Mouse (Mus musculus): ENCODE data around the gene Mtx1. TPM values are rescaled to one million over a fixed set of nuclear protein-coding genes. Genes with fewer than 3 reads are reported as not detected.
"Not testable (repeated sequence)": the region's sequence is repeated elsewhere in the genome, so short reads cannot be mapped to it uniquely, and the experiment has no call there.

The Mtx1 gene
- total RNA-seq, 2 experiments from 2014 or later: 99.1 to 106 TPM

DNA sequence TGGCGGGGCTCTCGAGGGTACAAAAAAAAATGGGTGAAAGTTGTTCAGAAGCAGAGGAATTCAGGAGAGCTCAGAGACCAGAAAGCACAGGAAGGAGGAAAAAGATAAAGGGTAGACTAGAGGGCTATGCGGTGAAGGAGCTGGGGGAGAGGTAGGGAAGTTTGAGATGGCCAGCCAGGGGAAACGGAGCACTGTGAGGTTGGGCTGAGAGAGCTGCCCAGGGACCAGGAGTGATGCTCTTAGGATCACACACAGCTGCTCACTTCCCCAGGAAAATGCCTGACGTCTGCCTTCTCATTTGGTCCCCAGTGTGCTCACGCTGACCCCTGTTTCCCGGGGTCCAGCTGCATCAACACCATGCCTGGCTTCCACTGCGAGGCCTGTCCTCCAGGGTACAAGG, 7.3 kb downstream of the Mtx1 start:
- no peak for DNase-seq
- intact Hi-C loops (cut with DNase I): no loop called here

DNA sequence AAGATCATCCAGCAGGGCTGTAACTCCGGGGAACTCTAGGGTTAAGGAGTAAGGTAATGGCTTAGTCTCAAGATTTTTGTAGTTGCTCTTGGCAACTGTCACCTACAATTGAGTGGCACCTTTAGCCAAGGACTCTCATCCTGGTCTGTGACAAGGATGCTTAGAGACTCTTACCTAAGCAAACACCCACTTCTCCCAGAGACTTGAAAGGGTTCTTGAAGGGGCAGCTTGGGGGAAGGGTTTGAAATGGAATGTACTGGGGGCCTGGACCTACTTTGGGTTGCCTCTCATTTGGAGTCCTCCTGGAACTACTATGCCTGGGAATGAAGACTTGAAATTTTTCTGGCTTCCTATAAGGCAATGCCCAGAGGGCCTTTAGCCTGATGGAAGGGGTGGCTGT, 8.6 kb downstream of the Mtx1 start:
- intact Hi-C loops (cut with DNase I): no loop called here
- no peak for DNase-seq

- intact Hi-C loops (cut with DNase I); DNase-seq: not testable (repeated sequence)
These were observed 10.5 kb downstream of the Mtx1 start for GRCm38 (mm10) chr3:89216407-89216806.

- intact Hi-C loops (cut with DNase I): no loop called here
- peak; percentile 89 for DNase-seq
These were observed 11.0 kb downstream of the Mtx1 start for GRCm38 (mm10) chr3:89215853-89216252.

DNA sequence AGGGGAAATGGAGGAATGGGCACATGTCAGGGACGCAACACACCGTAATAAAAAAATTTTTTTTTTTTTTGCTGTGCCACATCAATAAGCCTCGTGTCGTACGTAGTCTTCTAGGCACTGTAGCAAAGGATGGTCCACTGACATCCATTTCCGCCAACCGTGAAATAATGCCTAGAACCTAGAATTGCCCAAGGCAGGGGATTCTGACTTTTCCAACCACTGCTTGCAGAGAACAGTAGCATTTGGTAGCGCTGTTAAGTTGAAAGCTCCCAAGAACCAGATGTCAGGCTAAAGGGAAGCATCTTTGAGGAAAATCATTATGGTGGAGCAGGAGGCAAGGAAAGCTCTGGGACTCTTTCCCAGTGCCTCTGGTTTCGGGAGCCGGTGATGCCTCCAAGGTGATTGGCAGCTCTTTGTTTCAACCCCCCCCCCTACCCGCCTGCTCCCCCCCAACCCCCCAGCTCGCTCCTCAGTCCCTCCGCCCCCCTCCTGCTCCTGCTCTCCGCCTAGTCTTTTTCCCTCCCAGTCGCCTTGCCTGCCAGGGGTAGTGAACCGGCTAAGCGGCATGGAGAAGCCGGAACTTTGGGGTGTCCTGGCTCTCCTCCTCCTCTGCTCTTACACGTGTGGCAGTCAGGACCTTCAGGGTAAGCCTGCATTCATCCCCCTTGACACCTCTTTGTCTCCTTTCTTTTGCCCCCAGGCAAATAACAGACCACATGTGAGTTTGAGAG, 12.0 kb downstream of the Mtx1 start, which contains the start of gene Thbs3:
TSS of gene Thbs3 (plus strand) at position 500 of the 731 bp plus-strand sequence.
- intact Hi-C loops (cut with DNase I): loop anchor here (5.0 kb wide), 1 partner anchor 123 kb away; the partner anchor contains the start of gene Rusc1
- no peak for DNase-seq

DNA sequence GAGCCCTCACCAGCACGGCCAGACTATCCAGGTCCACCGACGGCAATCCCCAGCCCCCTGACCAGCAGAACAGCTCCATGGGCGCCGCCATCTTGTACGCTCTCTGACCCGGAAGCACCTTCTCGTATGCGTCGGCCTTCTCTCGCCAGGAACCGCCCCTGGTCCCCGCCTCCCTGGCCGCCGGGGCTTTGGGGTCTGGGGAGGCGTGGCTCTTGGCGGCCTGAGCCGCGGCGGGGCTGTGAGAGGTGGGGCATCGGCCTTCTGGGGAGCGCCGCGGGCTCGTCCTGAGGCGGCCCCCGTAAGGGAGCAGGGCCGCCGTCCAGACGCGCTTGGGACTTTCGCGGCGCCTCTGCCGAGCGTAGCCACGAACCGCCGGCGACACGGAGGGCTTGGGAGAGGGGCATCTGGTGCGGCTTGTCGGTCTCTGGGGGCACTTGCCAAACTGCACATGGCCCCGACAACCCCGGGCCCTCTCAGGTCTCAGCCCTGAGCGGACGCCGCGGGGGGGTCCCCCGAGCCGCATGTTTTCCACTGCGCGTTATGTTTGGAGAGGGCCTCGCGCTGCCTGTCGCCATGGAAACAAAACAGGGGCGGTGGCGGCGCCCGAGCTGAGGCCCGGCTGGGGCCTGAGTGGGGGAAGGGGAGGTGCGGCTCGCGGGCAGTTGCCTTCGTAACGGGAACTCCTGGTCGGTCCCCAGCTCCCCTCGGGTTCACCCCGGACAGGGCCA, 12.9 kb downstream of the Mtx1 start:
- DNase-seq: peak; percentile 95
- intact Hi-C loops (cut with DNase I): loop anchor here (5.0 kb wide), 1 partner anchor 122 kb away; the partner anchor contains the start of gene Rusc1

GRCm38 (mm10) chr3:89210731-89211130, 16.2 kb downstream of the Mtx1 start:
- DNase-seq: no peak

GRCm38 (mm10) chr3:89210162-89210561, 16.7 kb downstream of the Mtx1 start:
- DNase-seq: no peak
- intact Hi-C loops (cut with DNase I): loop anchor here (5.0 kb wide), 1 partner anchor 118 kb away; the partner anchor contains the start of gene Rusc1

More at GRCm38 (mm10) chr3:89210731-89211130, 16.2 kb downstream of the Mtx1 start:
- intact Hi-C loops (cut with DNase I): loop anchor here (5.0 kb wide), 1 partner anchor 118 kb away; the partner anchor contains the start of gene Rusc1

DNA sequence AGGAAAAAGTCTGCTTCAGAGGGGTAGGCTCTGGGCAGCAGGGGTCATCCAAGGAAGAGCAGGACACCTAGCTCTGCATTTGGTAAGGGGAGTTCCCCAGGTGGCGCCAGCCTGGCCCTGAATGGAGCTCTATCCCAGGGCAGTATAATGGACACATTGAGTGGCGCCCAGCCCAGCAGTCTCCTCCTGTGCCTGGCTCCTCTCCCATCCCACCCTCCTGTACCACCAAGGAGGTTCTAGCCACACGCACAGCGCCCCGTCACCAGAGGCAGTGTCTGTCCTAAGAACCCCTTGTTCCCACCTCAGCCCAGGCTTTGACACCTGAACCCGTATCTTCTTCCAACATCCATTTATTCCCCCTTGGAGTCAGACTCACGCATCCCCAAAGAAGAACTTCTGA, 17.2 kb downstream of the Mtx1 start:
- DNase-seq: no peak
- intact Hi-C loops (cut with DNase I): loop anchor here (5.0 kb wide), 1 partner anchor 117 kb away; the partner anchor contains the start of gene Rusc1

- DNase-seq: no peak
- intact Hi-C loops (cut with DNase I): no loop called here
These were observed 18.2 kb downstream of the Mtx1 start for GRCm38 (mm10) chr3:89208736-89209135.

DNA sequence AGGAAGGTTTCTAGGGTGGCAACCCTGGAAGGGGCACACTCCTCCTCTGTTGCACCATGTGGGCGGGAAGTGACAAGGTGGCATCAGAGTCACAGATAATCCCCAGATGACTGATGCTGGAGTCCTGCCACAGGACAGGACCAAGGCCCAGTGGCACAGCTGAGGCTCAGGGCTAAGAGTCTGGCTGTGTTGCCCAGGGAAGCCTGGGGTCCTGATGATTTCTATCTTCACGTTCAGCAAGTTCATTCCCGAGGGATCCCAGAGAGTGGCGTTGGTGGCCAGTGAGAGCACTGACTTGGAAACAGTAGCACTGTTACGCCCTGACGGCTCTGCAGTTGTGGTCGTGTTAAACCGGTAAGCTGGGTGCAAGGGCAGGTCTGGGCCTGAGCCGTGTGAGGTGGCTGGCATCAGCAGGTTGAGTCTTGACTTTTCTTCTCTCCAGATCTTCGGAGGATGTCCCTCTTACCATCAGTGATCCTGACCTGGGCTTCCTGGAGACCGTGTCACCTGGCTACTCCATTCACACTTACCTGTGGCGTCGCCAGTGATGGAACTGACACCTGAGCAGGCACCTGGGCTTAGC, 18.7 kb downstream of the Mtx1 start:
- DNase-seq: no peak
- intact Hi-C loops (cut with DNase I): no loop called here

DNA sequence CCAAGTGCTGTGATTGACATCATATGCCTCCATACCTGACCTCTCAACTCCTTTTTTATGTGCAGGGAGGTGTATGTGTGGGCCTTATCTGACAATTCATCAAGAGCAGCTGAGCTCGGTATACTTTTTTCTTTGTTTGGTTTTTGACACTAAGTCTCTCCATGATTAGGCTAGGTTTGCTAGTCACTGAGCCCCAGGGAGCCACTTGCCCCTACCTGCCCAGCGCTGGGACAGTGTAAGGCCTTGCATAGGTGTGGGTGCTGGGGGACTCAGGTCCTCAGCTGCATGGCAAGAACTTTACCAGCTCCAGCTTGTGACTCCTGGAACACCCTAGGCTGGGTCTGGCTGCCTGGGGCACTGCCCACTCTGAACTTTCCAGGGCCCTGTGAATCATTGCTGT, 20.2 kb downstream of the Mtx1 start:
- intact Hi-C loops (cut with DNase I): no loop called here
- DNase-seq: no peak

- no peak for DNase-seq
These were observed 20.8 kb downstream of the Mtx1 start for GRCm38 (mm10) chr3:89206079-89206478.

DNA sequence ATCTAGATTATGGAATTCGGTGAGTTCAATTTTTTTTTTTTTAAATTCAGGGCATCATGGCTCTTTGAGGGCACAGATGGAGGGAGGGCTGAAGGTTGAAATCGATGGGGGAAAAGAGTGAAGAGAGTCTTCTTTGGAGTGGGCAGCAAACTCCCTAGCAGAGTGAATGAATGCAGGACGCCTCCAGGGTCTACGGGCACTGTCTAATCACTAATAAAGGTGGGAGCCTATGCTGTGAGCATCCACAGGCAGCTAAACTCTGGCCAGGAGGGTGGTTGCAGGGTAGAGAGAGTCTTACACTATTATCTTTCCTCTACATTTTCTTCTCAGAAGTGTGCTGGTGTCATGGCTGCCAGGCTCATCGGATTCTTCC, 23.8 kb downstream of the Mtx1 start:
- intact Hi-C loops (cut with DNase I): no loop called here
- no peak for DNase-seq

More at GRCm38 (mm10) chr3:89206079-89206478, 20.8 kb downstream of the Mtx1 start:
- intact Hi-C loops (cut with DNase I): no loop called here

GRCm38 (mm10) chr3:89202253-89203141, 24.4 kb downstream of the Mtx1 start, which contains the start of gene Gba:
Gba (plus strand) TSS chr3:89202928.
- peak; percentile 81 for DNase-seq
- intact Hi-C loops (cut with DNase I): no loop called here

- intact Hi-C loops (cut with DNase I): no loop called here
- DNase-seq: no peak
These were observed 27.0 kb downstream of the Mtx1 start for GRCm38 (mm10) chr3:89199839-89200238.

DNA sequence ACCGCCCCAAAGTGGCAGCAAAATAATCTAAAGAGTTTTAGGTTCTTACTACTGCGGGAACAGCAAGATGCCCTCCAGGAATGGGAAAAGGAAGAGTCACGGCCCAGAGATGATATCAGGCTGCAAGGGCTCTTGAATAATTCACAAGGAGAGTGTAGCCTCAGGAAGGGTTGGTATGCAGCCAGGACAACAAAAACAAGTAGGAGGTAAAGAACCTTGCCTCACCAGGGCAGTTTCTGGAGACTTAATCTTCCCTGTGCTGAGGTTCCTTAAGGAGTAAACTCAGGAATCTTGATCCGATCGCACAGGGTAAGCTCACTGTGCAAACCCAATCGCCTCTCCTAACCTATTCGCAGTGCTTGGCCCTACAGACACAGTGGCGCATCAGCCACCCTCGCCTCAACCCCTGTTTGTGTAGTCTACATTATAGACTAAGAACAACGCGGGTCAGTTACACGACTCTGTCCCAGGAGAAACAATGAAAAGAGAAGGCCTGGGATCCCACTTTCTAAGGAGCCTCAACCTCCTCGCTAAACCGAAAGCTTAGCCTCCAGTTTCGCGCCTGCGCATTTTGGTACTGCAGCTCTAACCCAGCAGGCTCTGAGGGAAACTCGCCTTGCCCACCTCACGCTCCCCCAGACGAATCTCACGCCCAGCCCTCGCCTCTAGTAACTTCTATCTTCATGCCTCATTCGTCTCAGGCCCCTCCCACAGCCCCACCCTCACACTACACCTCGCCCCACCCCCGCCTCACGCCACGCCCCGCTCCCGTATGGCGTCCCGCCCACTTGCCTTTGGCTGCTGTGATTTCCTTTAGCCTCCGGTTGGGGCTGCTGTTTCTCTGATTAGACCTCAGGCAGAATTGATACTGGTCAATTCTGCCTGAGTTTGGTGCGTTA, 30.7 kb downstream of the Mtx1 start:
- DNase-seq: peak; percentile 94
- intact Hi-C loops (cut with DNase I): no loop called here

GRCm38 (mm10) chr3:89193853-89194252, 33.0 kb downstream of the Mtx1 start:
- no peak for DNase-seq
- intact Hi-C loops (cut with DNase I): no loop called here

DNA sequence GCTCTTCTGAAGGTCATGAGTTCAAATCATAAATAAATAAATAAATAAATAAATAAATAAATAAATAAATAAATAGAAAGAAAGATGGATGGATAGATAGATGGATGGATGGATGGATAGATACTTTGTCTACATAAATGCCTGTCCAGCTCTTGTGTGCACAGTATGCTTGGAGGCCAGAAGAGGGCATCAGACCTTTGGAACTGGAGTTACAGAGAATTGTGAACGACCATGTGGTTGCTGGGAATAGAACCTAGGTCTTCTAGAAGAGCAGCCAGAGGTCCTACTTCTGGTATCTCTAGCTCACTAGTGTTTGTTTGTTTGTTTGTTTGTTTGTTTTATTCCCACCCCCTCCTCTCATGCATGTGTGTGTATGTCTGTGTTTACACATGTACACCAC, 33.5 kb downstream of the Mtx1 start:
- no peak for DNase-seq
- intact Hi-C loops (cut with DNase I): no loop called here
